Mouse (Mus musculus) heart, adult 2 months (tissue): ENCODE results near the gene Gm13287. TPM values are rescaled to one million over a fixed set of nuclear protein-coding genes. Genes with fewer than 3 reads are reported as not detected.
"Not testable (repeated sequence)": the region's sequence is repeated elsewhere in the genome, so short reads cannot be mapped to it uniquely, and the experiment has no call there.

ENCODE experiments used
- DNase-seq, 2 experiments: peaks; one replicate each; pipeline ENCODE4 v3.0.0; 2021
- H3K27ac ChIP-seq: fragments of 200-600 bp; 2 replicates; pipeline ENCODE4 v1.8.1; 2022
- H3K27me3 ChIP-seq: fragments of 200-500 bp; 2 replicates; pipeline ENCODE4 v1.6.1; 2012; ENCODE audit warnings: mild to moderate bottlenecking, low read length, inconsistent platforms, mixed read lengths; ENCODE audit not compliant: control insufficient read depth, insufficient read depth
- H3K36me3 ChIP-seq: fragments of 200-500 bp; 2 replicates; pipeline ENCODE4 v1.6.1; 2012; ENCODE audit warnings: low read length, inconsistent platforms; ENCODE audit not compliant: control insufficient read depth, insufficient read depth
- H3K4me1 ChIP-seq: fragments of 200-500 bp; 2 replicates; pipeline ENCODE4 v1.6.1; 2011; ENCODE audit warnings: low read length; ENCODE audit not compliant: control insufficient read depth, insufficient read depth
- H3K4me3 ChIP-seq: fragments of 200-600 bp; 2 replicates; pipeline ENCODE4 v1.8.1; 2022
- H3K79me2 ChIP-seq: fragments of 200-500 bp; replicated peaks from 2 replicates; pipeline ENCODE4 v1.6.1; 2012; ENCODE audit warnings: mild to moderate bottlenecking, inconsistent platforms, low read length, moderate library complexity, mixed read lengths; ENCODE audit not compliant: control insufficient read depth, insufficient read depth
- H3K9ac ChIP-seq: fragments of 200-500 bp; 2 replicates; pipeline ENCODE4 v1.6.1; 2012; ENCODE audit warnings: low read depth, mild to moderate bottlenecking, control low read depth, inconsistent platforms, low read length, mixed read lengths
- CTCF ChIP-seq: fragments of 200-600 bp; IDR thresholded peaks from 2 replicates; pipeline ENCODE4 v1.8.1; 2022; ENCODE audit warnings: antibody characterized with exemption, mild to moderate bottlenecking, moderate library complexity
- EP300 ChIP-seq: fragments of 200-500 bp; IDR thresholded peaks from 2 replicates; pipeline ENCODE4 v1.6.1; 2011; ENCODE audit warnings: low read depth, low read length, control low read depth; ENCODE audit not compliant: insufficient read depth
- POLR2A ChIP-seq: fragments of 200-500 bp; IDR thresholded peaks from 2 replicates; pipeline ENCODE4 v1.6.1; 2011; ENCODE audit warnings: mild to moderate bottlenecking, low read depth, low read length, control low read depth; ENCODE audit not compliant: insufficient read depth
- WGBS: fragments of 180-500 bp; shearing (Covaris S2); methylation state at CpG from one replicate; pipeline ENCODE4 v1.1.7; 2018; 5-methylcytosine and 5-hydroxymethylcytosine counted together
- intact Hi-C: fragments of 180-260 bp; cut with DNase I; formaldehyde crosslinking; loops from one replicate; pipeline ENCODE4 v1.15.1; 2025
- polyA plus RNA-seq: library from polyadenylated mRNA; depleted of rRNA; stranded (reverse); fragments of >200 nt; gene quantifications from 2 replicates; pipeline ENCODE4 v1.2.3, GENCODE M21; 2012
- total RNA-seq, 2 experiments: library from RNA; stranded (reverse); gene quantifications; 2 replicates each; pipeline ENCODE4 v1.2.3; 2021

Gene Gm13287
- total and polyA plus RNA-seq, 3 experiments, result not detected

DNA sequence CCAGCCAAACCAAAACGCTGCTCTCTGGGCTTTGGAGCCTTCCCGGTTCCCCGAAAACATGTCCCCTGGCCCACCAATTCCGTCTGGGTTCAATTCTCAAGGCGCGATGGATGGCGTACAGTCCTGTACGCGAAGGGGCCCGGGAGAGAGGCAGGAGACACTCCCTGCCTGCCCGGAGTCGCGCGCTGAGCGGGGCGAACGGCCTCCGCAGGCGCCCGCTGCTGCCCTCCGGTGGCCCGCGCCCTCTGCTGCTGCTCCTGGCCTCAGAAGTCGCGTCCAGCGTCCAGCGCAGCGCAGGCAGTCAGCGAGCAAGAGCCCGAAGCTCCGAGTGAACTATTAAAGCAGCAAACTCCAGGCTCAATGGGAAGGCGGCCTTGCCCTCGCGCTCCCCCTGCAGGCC lies 2.7 kb downstream of the Gm13287 start:
- H3K4me3 ChIP-seq, H3K79me2 ChIP-seq, H3K4me1 ChIP-seq, H3K27ac ChIP-seq, H3K36me3 ChIP-seq, intact Hi-C loops, H3K27me3 ChIP-seq: not testable (repeated sequence)
- TF ChIP-seq CTCF, result peak; percentile 34
- 0% methylated on average over 17 of the region's 34 CpGs for WGBS
- peak; percentile 54 to 55 for DNase-seq
- H3K9ac ChIP-seq, result peak overlapping the region; percentile 59; the same call in 1 of the 2 replicates

DNA sequence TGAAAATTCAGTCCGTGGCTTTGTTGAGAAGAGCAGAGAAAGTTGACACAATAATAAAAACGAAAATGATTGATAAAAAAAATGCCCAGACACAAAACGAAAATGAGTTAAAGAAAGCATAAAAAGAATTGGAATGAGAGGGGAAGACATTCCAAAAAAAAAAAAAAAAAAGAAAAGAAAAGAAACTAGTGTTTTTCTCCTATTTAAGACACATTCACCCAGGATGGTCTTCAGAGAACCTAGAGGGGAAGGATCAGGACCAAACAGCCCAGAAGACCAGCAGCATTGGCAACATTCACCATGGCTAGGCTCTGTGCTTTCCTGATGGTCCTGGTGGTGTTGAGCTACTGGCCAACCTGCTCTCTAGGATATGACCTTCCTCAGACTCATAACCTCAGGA lies 12.9 kb downstream of the Gm13287 start, which contains the start of gene Ifna7:
Gene Ifna7 (plus strand): TSS at position 301 of the 400 bp plus-strand sequence.
- TF ChIP-seq POLR2A, result no peak
- TF ChIP-seq CTCF, result no peak
- no peak for TF ChIP-seq EP300
- Histone ChIP-seq H3K79me2 (no peaks in the 10 kb centered on the region), H3K27me3 (no peaks in the 10 kb centered on the region), H3K36me3 (no peaks in the 10 kb centered on the region), H3K4me1 (no peaks in the 10 kb centered on the region), H3K27ac (no peak within 1 kb of the TSS), H3K9ac (no peak within 1 kb of the TSS), H3K4me3 (no peak within 1 kb of the TSS)
- 43% methylated on average over 3 of the region's 3 CpGs for WGBS
- intact Hi-C loops, result no loop called here
- no peak for DNase-seq

DNA sequence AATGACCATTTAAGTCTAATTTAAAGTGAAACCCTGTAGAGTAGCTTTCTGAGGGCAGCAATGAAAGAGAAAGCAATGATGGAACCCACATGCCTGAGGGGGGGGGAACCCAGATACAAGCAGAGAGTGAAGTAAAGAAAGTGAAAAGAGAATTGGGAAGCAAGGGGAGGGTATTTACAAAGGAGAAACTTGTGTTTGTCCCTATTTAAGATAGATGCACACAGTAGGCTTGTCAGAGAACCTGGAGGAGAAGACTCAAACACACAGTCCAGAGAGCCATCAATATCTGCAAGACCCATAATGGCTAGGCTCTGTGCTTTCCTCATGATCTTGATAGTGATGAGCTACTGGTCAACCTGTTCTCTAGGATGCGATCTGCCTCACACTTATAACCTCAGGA lies 16.6 kb downstream of the Gm13287 start, which contains the start of gene Ifna11:
Gene Ifna11 (plus strand): TSS at position 301 of the 400 bp plus-strand sequence.
- no peaks in the 10 kb centered on the region for H3K4me1 ChIP-seq
- H3K27ac ChIP-seq, result no peak within 1 kb of the TSS
- H3K36me3 ChIP-seq, result no peaks in the 10 kb centered on the region
- 73% methylated on average over 1 of the region's 1 CpGs for WGBS
- H3K9ac ChIP-seq, result no peak within 1 kb of the TSS
- H3K27me3 ChIP-seq, result no peaks in the 10 kb centered on the region
- H3K79me2 ChIP-seq, result no peaks in the 10 kb centered on the region
- no peak within 1 kb of the TSS for H3K4me3 ChIP-seq
- intact Hi-C loops, result loop anchor here (5.0 kb wide), 1 partner anchor 137 kb away; the partner anchor contains the start of gene Ifna2
- no peak for DNase-seq
- TF ChIP-seq CTCF (no peak), EP300 (no peak), POLR2A (no peak)

DNA sequence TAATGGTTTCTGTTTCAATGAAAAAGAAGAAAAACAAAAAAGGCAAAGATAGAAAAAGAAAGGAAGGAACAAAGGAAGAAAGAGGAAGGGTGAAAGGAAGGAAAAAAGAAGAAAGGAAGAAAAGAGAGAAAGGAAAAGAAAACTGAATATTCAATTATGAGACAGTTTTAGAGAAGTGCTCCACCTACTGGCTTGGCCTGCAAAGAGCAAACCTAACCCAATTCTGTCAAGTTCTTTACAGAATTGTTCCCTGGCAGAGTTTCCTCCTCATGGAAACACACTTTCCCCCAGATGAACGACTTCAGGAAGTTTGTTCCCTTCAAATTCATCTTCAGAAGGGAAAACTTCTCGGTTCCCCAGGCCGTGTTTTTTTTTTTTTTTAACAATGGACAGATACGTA lies 19.9 kb downstream of the Gm13287 start:
- TF ChIP-seq CTCF, result peak; percentile 67
- TF ChIP-seq POLR2A, result no peak
- TF ChIP-seq EP300, result no peak
- Histone ChIP-seq H3K4me3 (no peak overlapping the region), H3K27me3 (no peaks in the 10 kb centered on the region), H3K9ac (no peak overlapping the region), H3K4me1 (no peaks in the 10 kb centered on the region), H3K36me3 (no peaks in the 10 kb centered on the region), H3K27ac (no peak overlapping the region), H3K79me2 (no peaks in the 10 kb centered on the region)
- no peak for DNase-seq
- intact Hi-C loops, result loop anchor here (5.0 kb wide), 1 partner anchor 141 kb away; the partner anchor contains the start of gene Ifna2
- 20% methylated on average over 4 of the region's 4 CpGs for WGBS

DNA sequence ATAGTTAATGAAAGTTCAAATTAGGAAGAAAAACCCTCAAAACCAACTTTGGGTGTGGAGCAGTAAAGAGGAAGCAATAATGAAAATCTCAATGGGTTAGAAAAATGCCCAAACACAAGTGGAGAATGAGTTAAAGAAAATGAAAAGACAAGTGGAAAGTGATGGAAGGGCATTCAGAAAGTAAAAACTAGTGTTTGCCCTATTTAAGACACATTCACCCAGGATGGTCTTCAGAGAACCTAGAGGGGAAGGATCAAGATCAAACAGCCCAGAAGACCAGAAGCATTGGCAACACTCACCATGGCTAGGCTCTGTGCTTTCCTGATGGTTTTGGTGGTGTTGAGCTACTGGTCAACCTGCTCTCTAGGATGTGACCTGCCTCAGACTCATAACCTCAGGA lies 24.1 kb downstream of the Gm13287 start, which contains the start of gene Ifna6:
Gene Ifna6 (plus strand): TSS at position 301 of the 400 bp plus-strand sequence.
- DNase-seq, intact Hi-C loops, H3K4me3 ChIP-seq, H3K27ac ChIP-seq, H3K27me3 ChIP-seq, H3K4me1 ChIP-seq, H3K36me3 ChIP-seq, H3K9ac ChIP-seq, H3K79me2 ChIP-seq: not testable (repeated sequence)

DNA sequence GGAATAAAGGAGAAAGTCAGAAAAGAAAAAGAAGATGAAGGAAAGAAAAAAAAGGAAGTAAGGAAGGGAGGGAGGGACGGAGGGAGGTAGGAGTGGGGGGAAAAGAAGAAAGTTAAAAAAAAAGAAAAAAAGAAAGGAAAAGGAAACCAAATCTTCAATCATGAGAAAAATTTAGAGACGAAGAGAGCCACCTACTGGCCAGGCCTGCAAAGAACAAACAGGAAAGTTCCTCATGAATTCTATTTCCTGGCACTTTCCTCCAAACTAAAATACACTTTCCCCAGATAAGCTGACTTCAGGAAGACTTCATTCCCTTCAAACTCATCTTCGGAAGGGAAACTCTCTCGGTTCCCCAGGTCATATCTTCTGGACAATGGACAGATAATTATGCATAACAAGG lies 27.5 kb downstream of the Gm13287 start:
- H3K36me3 ChIP-seq, result no peaks in the 10 kb centered on the region
- WGBS, result 13% methylated on average over 4 of the region's 4 CpGs
- DNase-seq, result no peak

DNA sequence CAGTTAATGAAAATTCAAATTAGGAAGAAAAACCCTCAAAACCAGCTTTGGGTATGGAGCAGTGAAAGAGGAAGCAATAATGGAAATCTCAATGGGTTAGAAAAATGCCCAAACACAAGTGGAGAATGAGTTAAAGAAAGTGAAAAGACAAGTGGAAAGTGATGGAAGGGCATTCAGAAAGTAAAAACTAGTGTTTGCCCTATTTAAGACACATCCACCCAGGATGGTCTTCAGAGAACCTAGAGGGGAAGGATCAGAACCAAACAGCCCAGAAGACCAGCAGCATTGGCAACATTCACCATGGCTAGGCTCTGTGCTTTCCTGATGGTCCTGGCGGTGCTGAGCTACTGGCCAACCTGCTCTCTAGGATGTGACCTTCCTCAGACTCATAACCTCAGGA lies 32.2 kb downstream of the Gm13287 start, which contains the start of gene Ifna5:
Gene Ifna5 (plus strand): TSS at position 301 of the 400 bp plus-strand sequence.
- H3K9ac ChIP-seq, H3K27ac ChIP-seq, H3K4me3 ChIP-seq, intact Hi-C loops, H3K36me3 ChIP-seq, H3K79me2 ChIP-seq, H3K4me1 ChIP-seq, H3K27me3 ChIP-seq, DNase-seq: not testable (repeated sequence)
- WGBS, result 65% methylated on average over 1 of the region's 1 CpGs

More for the DNA sequence above, 27.5 kb downstream of the Gm13287 start:
- Histone ChIP-seq H3K27me3 (no peaks in the 10 kb centered on the region; the same call in 1 of the 2 replicates), H3K4me3 (no peak overlapping the region), H3K9ac (no peak overlapping the region), H3K4me1 (no peaks in the 10 kb centered on the region), H3K27ac (no peak overlapping the region), H3K79me2 (no peaks in the 10 kb centered on the region)
- TF ChIP-seq CTCF (peak; percentile 73), EP300 (no peak), POLR2A (no peak)
- intact Hi-C loops, result no loop called here
